Mouse (Mus musculus): Measurements from ENCODE around the gene Cox6a1.

DNA sequence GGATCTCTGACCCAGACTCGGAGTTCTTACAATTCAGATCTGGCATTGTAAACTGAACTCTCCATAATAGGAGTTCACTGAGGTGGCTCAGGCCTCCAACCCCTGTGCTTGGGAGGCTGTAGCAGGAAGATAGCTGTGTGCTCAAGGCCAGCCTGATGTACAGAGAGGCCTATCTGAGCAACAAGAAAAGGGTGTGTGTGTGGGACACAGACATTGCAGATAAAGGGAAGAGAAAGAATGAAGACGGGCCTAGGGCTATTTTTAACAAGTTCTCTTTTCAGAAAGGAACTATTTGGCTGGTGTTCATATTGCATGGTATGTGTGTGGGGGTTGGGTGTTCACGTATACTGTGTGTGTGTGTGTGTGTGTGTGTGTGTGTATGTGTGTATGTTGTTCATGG, 15.2 kb downstream of the Cox6a1 start:
- no peak for TF ChIP-seq POLR2A (IDR thresholded peaks at IDR 0.05; ENCODE audit: insufficient read depth, low read length)
- no peak for TF ChIP-seq CTCF (IDR thresholded peaks at IDR 0.05; ENCODE audit: low read depth, low read length)
- no peak for TF ChIP-seq EP300 (IDR thresholded peaks at IDR 0.05; ENCODE audit: insufficient read depth, low read depth, low read length)

Measured in ES-Bruce4 (cell line).